Mouse (Mus musculus) midbrain, embryonic 15.5 days (tissue): ENCODE results near the gene Crtc1. TPM values are rescaled to one million over a fixed set of nuclear protein-coding genes. Genes with fewer than 3 reads are reported as not detected.

Experiments
- ATAC-seq: fragments of 200-750 bp; cut with Nextera tagmentation; replicated peaks from 2 replicates; pipeline ENCODE4 v1.8.0; 2017; ENCODE audit warnings: moderate TSS enrichment
- H3K27ac ChIP-seq: fragments of 300-500 bp; sonication (generic); 2 replicates; pipeline ENCODE4 v1.5.1; 2015; ENCODE audit warnings: mild to moderate bottlenecking, inconsistent platforms
- H3K27me3 ChIP-seq: fragments of 300-500 bp; sonication (generic); replicated peaks from 2 replicates; pipeline ENCODE4 v1.6.1; 2015; ENCODE audit warnings: inconsistent platforms
- H3K36me3 ChIP-seq: fragments of 300-500 bp; sonication (generic); replicated peaks from 2 replicates; pipeline ENCODE4 v1.6.1; 2015; ENCODE audit warnings: inconsistent platforms
- H3K4me1 ChIP-seq: fragments of 300-500 bp; sonication (generic); 2 replicates; pipeline ENCODE4 v1.6.1; 2015; ENCODE audit warnings: inconsistent platforms
- H3K4me2 ChIP-seq: fragments of 300-500 bp; sonication (generic); 2 replicates; pipeline ENCODE4 v1.6.1; 2015; ENCODE audit warnings: inconsistent platforms, mild to moderate bottlenecking, moderate library complexity
- H3K4me3 ChIP-seq: fragments of 300-500 bp; sonication (generic); 2 replicates; pipeline ENCODE4 v1.5.1; 2015; ENCODE audit warnings: mild to moderate bottlenecking, inconsistent platforms
- H3K9ac ChIP-seq: fragments of 300-500 bp; sonication (generic); 2 replicates; pipeline ENCODE4 v1.6.1; 2015; ENCODE audit warnings: mild to moderate bottlenecking, inconsistent platforms
- H3K9me3 ChIP-seq: fragments of 300-500 bp; sonication (generic); 2 replicates; pipeline ENCODE4 v1.6.1; 2016; ENCODE audit warnings: inconsistent platforms
- WGBS: fragments of 180-500 bp; shearing (Covaris S2); methylation state at CpG from one replicate; pipeline ENCODE4 v1.1.7; 2015; ENCODE audit warnings: mixed read lengths; 5-methylcytosine and 5-hydroxymethylcytosine counted together
- polyA plus RNA-seq: library from polyadenylated mRNA; unstranded; fragments of >200 nt; fragmentation: Nextera tagmentation; extraction: Ambion mirVana; gene quantifications from 2 replicates; pipeline ENCODE4 v1.2.1, GENCODE M21; 2015

Gene Crtc1
- polyA plus RNA-seq: 57.2 and 58.7 TPM in 2 replicates

DNA sequence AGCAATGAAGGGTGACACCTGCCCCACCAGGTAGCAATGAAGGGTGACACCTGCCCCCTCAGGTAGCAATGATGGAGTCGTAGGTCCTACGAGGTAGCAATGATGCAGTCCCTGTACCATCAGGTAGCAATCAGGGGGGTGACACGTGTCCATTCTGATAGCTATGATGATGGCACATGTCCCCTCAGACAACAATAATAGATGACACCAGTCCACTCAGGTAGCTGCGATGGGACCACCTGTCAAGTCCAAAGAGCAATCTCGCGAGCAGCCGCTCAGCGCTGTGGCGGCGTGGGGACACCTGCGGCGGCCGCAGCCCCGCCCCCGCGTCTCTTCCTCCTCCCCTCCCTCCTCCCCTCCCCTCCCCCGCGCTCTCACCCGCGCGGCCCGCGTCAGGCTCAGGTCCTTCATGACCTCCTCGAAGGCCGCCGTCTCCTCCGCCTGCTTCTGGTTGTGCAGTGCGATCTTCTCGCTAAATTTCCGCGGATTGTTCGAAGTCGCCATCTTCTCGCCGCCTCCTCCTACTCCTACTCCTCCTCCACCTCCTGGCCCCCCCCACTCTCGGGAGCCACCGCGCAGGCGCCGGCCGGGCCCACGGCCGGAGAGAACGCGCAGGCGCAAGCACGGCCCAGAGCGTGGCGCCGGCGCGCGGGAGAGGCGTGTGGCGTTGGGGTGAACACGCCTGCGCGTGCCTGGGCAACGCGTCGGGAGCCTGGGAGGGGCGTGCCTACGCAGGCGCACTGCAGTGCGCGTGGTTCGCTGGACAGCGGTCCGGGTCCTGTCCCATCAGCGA, at the start of gene Crtc1:
Crtc1 (minus strand) TSS at position 525 of the 793 bp plus-strand sequence.
- Histone ChIP-seq H3K9me3 (no peaks in the 10 kb centered on the region), H3K27ac (peak within 1 kb of the TSS; percentile 91), H3K36me3 (no peaks in the 10 kb centered on the region), H3K9ac (peak within 1 kb of the TSS; percentile 67), H3K4me1 (peaks cover 26% of the 10 kb centered on the region), H3K4me3 (peak within 1 kb of the TSS; percentile 60), H3K4me2 (peak within 1 kb of the TSS; percentile 86), H3K27me3 (peaks cover 3% of the 10 kb centered on the region; the same call in 1 of the 2 replicates)
- under 1% methylated on average over 70 of the region's 70 CpGs for WGBS
- peak; percentile 96 for ATAC-seq

GRCm38 (mm10) chr8:70488931-70489470, 49.6 kb upstream of the Crtc1 start:
- peak overlapping the region; percentile 27 for H3K4me3 ChIP-seq
- H3K36me3 ChIP-seq: 0 out of 2 replicates have a peak, but pooled peaks cover under 1% of the 10 kb centered on the region
- 3% methylated on average over 14 of the region's 14 CpGs for WGBS
- H3K4me2 ChIP-seq: peak overlapping the region; percentile 84
- H3K9ac ChIP-seq: no peak overlapping the region
- no peak for ATAC-seq
- H3K27me3 ChIP-seq: peaks cover 91% of the 10 kb centered on the region
- peaks cover 61% of the 10 kb centered on the region for H3K4me1 ChIP-seq
- H3K9me3 ChIP-seq: no peaks in the 10 kb centered on the region
- no peak overlapping the region for H3K27ac ChIP-seq

DNA sequence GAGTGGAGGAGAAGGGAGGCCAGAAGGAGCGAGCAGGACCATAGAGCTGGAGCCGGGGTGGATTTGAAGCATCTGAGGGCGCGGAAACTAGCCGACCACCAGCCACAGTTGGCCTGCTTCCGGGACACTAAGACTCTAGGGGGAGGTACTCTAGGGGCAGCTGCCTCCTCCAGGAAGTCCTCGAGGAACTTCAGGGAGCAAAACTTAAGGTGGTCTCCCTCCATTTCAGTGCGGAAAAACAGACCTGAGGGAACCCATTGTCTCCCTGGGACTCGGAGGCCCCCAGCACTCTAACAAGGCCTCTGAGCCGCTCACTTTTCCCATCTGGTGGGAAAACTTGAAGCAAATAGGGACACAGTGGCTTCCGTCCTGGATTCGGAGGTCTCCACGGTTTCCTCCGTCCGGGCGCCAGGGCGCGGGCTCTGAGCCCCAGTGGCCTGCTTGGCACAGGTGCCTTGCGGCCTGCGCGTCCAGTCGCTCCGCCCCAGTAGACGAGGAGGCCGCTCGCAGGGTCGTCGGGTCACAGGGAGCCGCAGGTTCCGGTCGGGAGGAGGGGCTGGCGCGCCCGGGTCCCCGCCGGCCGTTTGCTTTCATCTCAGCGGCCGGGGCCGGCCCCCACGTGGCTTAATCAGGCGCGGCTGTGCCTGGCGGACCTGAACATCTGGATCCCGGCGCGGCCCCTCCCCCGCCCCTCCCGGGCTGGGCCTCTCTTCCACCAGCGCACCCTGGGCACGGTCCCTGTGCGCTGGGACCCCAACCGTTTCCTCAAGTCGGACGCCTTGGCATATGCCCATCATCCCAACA, 48.8 kb upstream of the Crtc1 start:
- Histone ChIP-seq H3K27me3 (peaks cover 86% of the 10 kb centered on the region), H3K4me2 (peak overlapping the region; percentile 84), H3K9me3 (no peaks in the 10 kb centered on the region), H3K9ac (peak overlapping the region; percentile 3; the same call in 1 of the 2 replicates), H3K27ac (no peak overlapping the region), H3K4me3 (peak overlapping the region; percentile 27), H3K4me1 (peaks cover 53% of the 10 kb centered on the region), H3K36me3 (0 out of 2 replicates have a peak, but pooled peaks cover 4% of the 10 kb centered on the region)
- no peak; the same call in 1 of the 2 replicates for ATAC-seq
- 3% methylated on average over 53 of the region's 55 CpGs for WGBS

GRCm38 (mm10) chr8:70486941-70487520, 47.7 kb upstream of the Crtc1 start, which contains the start of gene Tmem59l:
Gene Tmem59l (minus strand): TSS chr8:70487358.
- peak within 1 kb of the TSS; percentile 58; the same call in 1 of the 2 replicates for H3K27ac ChIP-seq
- ATAC-seq: peak; percentile 83

DNA sequence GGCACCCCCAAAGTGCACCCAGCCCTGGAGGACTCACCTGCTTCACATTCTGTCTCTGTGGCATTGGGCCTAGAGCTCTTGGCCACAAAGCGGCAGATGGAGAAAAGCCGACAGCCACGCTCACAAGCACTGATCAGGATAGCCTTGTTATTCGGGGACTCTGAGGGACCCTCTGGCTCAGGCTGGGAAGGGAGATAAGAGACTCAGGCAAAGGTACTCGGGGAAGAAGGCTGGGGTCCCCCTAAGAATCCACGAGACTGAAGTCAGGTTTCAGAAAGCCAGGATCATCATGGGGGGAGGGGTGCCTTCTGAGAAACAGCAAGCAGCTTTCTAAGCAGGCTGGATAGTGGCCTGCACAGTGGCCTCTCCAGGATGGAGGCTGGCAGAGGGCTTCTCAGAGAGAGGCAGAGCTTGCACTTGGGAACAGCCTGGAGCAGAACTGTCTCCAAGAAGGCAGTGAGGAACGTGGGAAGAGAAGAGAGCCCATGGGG, 46.9 kb upstream of the Crtc1 start:
- H3K27ac ChIP-seq: no peak overlapping the region
- H3K4me2 ChIP-seq: peak overlapping the region; percentile 84
- peaks cover 70% of the 10 kb centered on the region for H3K27me3 ChIP-seq
- H3K36me3 ChIP-seq: 0 out of 2 replicates have a peak, but pooled peaks cover 4% of the 10 kb centered on the region
- peak overlapping the region; percentile 77 for H3K4me3 ChIP-seq
- peaks cover 41% of the 10 kb centered on the region for H3K4me1 ChIP-seq
- 48% methylated on average over 7 of the region's 7 CpGs for WGBS
- no peak for ATAC-seq
- no peaks in the 10 kb centered on the region for H3K9me3 ChIP-seq
- peak overlapping the region; percentile 95; the same call in 1 of the 2 replicates for H3K9ac ChIP-seq

More at GRCm38 (mm10) chr8:70486941-70487520, 47.7 kb upstream of the Crtc1 start, which contains the start of gene Tmem59l:
- WGBS: 5% methylated on average over 33 of the region's 33 CpGs
- H3K4me3 ChIP-seq: peak within 1 kb of the TSS; percentile 77
- H3K4me2 ChIP-seq: peak within 1 kb of the TSS; percentile 84
- H3K36me3 ChIP-seq: 0 out of 2 replicates have a peak, but pooled peaks cover 4% of the 10 kb centered on the region
- H3K27me3 ChIP-seq: peaks cover 77% of the 10 kb centered on the region
- peaks cover 42% of the 10 kb centered on the region for H3K4me1 ChIP-seq
- no peaks in the 10 kb centered on the region for H3K9me3 ChIP-seq
- peak within 1 kb of the TSS; percentile 95 for H3K9ac ChIP-seq

DNA sequence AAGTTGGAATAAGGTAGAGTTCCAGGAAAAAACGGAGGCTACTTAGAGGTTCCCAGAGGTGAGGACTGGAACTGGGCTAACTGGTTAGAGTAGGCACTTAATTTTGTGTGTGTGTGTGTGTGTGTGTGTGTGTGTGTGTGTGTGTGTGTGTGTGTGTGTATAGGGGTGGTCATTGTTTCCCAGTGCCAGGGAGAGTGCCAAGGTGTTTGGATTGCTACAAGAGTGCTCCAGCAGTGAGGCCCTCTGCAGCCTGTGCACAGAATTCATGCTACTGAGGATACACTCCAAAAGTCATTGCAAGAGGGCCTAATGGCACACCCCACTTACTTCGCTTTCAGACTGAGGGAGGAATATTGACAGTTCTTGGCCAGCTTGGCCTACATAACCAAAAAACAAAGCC, 43.6 kb upstream of the Crtc1 start:
- H3K9ac ChIP-seq: no peak overlapping the region
- no peak overlapping the region for H3K4me3 ChIP-seq
- no peak overlapping the region for H3K4me2 ChIP-seq
- peaks cover 14% of the 10 kb centered on the region for H3K4me1 ChIP-seq
- WGBS: 66% methylated on average over 2 of the region's 2 CpGs
- no peak for ATAC-seq
- peaks cover 51% of the 10 kb centered on the region for H3K27me3 ChIP-seq
- H3K9me3 ChIP-seq: no peaks in the 10 kb centered on the region
- H3K27ac ChIP-seq: no peak overlapping the region
- H3K36me3 ChIP-seq: 0 out of 2 replicates have a peak, but pooled peaks cover 4% of the 10 kb centered on the region

GRCm38 (mm10) chr8:70481908-70482307, 42.5 kb upstream of the Crtc1 start:
- no peak overlapping the region for H3K27ac ChIP-seq
- no peaks in the 10 kb centered on the region for H3K9me3 ChIP-seq
- no peak overlapping the region for H3K4me2 ChIP-seq
- H3K36me3 ChIP-seq: 0 out of 2 replicates have a peak, but pooled peaks cover 4% of the 10 kb centered on the region
- no peak overlapping the region for H3K4me3 ChIP-seq
- WGBS: 80% methylated on average over 3 of the region's 3 CpGs
- peaks cover 19% of the 10 kb centered on the region for H3K4me1 ChIP-seq
- no peak for ATAC-seq
- H3K9ac ChIP-seq: no peak overlapping the region
- H3K27me3 ChIP-seq: peaks cover 49% of the 10 kb centered on the region

DNA sequence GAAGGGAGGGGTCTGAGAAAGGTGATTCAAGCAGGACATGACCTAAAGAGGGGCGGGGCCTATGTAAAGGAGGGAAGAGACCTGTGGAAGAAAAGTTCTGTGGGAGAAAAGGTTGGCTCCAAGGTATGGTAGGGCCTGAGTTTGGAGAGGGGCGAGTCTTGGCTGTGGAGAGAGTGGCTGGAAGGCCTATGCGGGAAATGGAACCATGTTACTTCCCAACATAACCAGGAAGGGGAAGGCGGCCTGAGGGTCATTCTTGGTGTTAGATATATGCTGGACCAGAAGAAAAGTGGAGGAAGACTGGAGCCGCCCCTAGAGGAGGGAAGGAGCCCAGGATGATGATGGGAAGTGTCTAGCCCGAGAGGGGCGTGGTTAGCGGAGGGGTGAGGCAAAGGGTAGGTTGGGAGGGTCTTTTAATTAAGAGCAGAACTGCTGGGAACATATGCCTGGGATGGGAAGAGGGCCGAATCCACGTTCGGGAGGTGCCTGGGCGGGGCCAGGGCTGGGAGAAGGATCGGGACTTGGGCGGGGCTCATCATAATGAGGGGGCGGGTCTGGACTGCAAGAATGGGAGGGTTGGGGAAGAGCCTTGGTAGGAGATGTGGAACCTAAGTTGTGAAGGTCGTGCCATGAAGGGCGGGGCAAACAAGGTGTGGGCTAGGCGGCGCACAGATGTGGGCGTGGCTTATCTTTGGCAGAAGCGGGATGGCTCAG, 38.0 kb upstream of the Crtc1 start:
- Histone ChIP-seq H3K9ac (peak overlapping the region; percentile 88), H3K27me3 (peaks cover 19% of the 10 kb centered on the region), H3K9me3 (no peaks in the 10 kb centered on the region), H3K36me3 (no peaks in the 10 kb centered on the region), H3K4me3 (peak overlapping the region; percentile 79), H3K4me2 (peak overlapping the region; percentile 81), H3K27ac (no peak overlapping the region), H3K4me1 (peaks cover 26% of the 10 kb centered on the region)
- ATAC-seq: peak; percentile 35
- 3% methylated on average over 21 of the region's 21 CpGs for WGBS

- H3K27ac ChIP-seq: peak within 1 kb of the TSS; percentile 69
- peak; percentile 90 for ATAC-seq
- WGBS: under 1% methylated on average over 53 of the region's 53 CpGs
Observed at GRCm38 (mm10) chr8:70476333-70477268, 37.2 kb upstream of the Crtc1 start, which contains the start of gene Klhl26. Gene Klhl26 (minus strand): TSS chr8:70476968.

GRCm38 (mm10) chr8:70471856-70472255, 32.5 kb upstream of the Crtc1 start:
- Histone ChIP-seq H3K36me3 (no peaks in the 10 kb centered on the region), H3K9ac (no peak overlapping the region), H3K27ac (no peak overlapping the region), H3K4me3 (no peak overlapping the region), H3K4me1 (peaks cover 23% of the 10 kb centered on the region), H3K4me2 (no peak overlapping the region), H3K9me3 (no peaks in the 10 kb centered on the region), H3K27me3 (no peaks in the 10 kb centered on the region)
- 97% methylated on average over 7 of the region's 7 CpGs for WGBS
- ATAC-seq: no peak

More at GRCm38 (mm10) chr8:70476333-70477268, 37.2 kb upstream of the Crtc1 start, which contains the start of gene Klhl26:
- Histone ChIP-seq H3K4me1 (peaks cover 26% of the 10 kb centered on the region), H3K9me3 (no peaks in the 10 kb centered on the region), H3K9ac (peak within 1 kb of the TSS; percentile 88), H3K27me3 (peaks cover 16% of the 10 kb centered on the region), H3K4me3 (peak within 1 kb of the TSS; percentile 79), H3K36me3 (no peaks in the 10 kb centered on the region), H3K4me2 (peak within 1 kb of the TSS; percentile 81)
